Mouse (Mus musculus) gastrocnemius, adult 8-10 months (tissue): ENCODE measurements at regions not wholly inside any gene's neighbourhood (a gene's known extent, or its start where the extent isn't known, plus 50 kb on each side); places are given as distances from the start of the nearest gene placed in this dataset.
A peak's percentile ranks its signal among the peaks of the same experiment; 100 is the strongest.

Experiments
- DNase-seq, 2 experiments: peaks; one replicate each; pipeline ENCODE4 v3.0.0; 2022; ENCODE audit warnings: low spot score in 2 of 2

- DNase-seq: no peak
Measured at GRCm38 (mm10) chr16:76830371-76830770, 183.1 kb upstream of the Usp25 start.

GRCm38 (mm10) chr16:76827674-76828441 lies 185.6 kb upstream of the Usp25 start:
- no peak for DNase-seq

GRCm38 (mm10) chr16:76821261-76821660 lies 192.2 kb upstream of the Usp25 start:
- DNase-seq: no peak

- peak in 1 of 2 experiments; percentile 12 for DNase-seq
Measured at GRCm38 (mm10) chr16:76816056-76816885, 197.2 kb upstream of the Usp25 start.

GRCm38 (mm10) chr16:76803725-76804124 lies 209.8 kb upstream of the Usp25 start:
- DNase-seq: peak in 1 of 2 experiments; percentile 40

GRCm38 (mm10) chr16:76786405-76787155 lies 226.9 kb upstream of the Usp25 start:
- DNase-seq: peak; percentile 66 to 84

GRCm38 (mm10) chr16:76782656-76783055 lies 230.8 kb upstream of the Usp25 start:
- DNase-seq: peak; percentile 20 to 22

- no peak for DNase-seq
Measured at GRCm38 (mm10) chr16:76775790-76776189, 237.7 kb upstream of the Usp25 start.

GRCm38 (mm10) chr16:76774032-76774431 lies 239.5 kb upstream of the Usp25 start:
- DNase-seq: no peak

- no peak for DNase-seq
Measured at GRCm38 (mm10) chr16:76773466-76773865, 240.0 kb upstream of the Usp25 start.

GRCm38 (mm10) chr16:76768607-76769006 lies 244.9 kb upstream of the Usp25 start:
- no peak for DNase-seq

- no peak for DNase-seq
Measured at GRCm38 (mm10) chr16:76766636-76767035, 246.9 kb upstream of the Usp25 start.

GRCm38 (mm10) chr16:76765536-76765935 lies 248.0 kb upstream of the Usp25 start:
- no peak for DNase-seq

GRCm38 (mm10) chr16:76764994-76765393 lies 248.5 kb upstream of the Usp25 start:
- DNase-seq: no peak

GRCm38 (mm10) chr16:76762619-76763283 lies 250.8 kb upstream of the Usp25 start:
- DNase-seq: no peak

GRCm38 (mm10) chr16:76761848-76762247 lies 251.7 kb upstream of the Usp25 start:
- DNase-seq: no peak

- DNase-seq: no peak
Measured at GRCm38 (mm10) chr16:76761004-76761403, 252.5 kb upstream of the Usp25 start.

- no peak for DNase-seq
Measured at GRCm38 (mm10) chr16:76754871-76755270, 258.6 kb upstream of the Usp25 start.

GRCm38 (mm10) chr16:76746385-76746784 lies 267.1 kb upstream of the Usp25 start:
- DNase-seq: no peak

GRCm38 (mm10) chr16:76741141-76741540 lies 272.4 kb upstream of the Usp25 start:
- no peak for DNase-seq

GRCm38 (mm10) chr16:76725991-76726390 lies 287.5 kb upstream of the Usp25 start:
- no peak for DNase-seq
